Mouse (Mus musculus) small intestine, adult 2 months (tissue): Measurements from ENCODE around the gene Creb5. TPM values are rescaled to one million over a fixed set of nuclear protein-coding genes. Genes with fewer than 3 reads are reported as not detected.
A peak's percentile ranks its signal among the peaks of the same experiment; 100 is the strongest.

Experiments
- H3K27ac ChIP-seq: fragments of 200-500 bp; 2 replicates; pipeline ENCODE4 v1.5.1; 2012; ENCODE audit warnings: low read depth, low read length, control low read depth, inconsistent platforms; ENCODE audit not compliant: insufficient read depth
- H3K27me3 ChIP-seq: fragments of 200-500 bp; 2 replicates; pipeline ENCODE4 v1.6.1; 2012; ENCODE audit warnings: mild to moderate bottlenecking, moderate library complexity, low read length, inconsistent platforms; ENCODE audit not compliant: control insufficient read depth, insufficient read depth
- H3K36me3 ChIP-seq: fragments of 200-500 bp; 2 replicates; pipeline ENCODE4 v1.6.1; 2012; ENCODE audit warnings: mild to moderate bottlenecking, low read length, control low read depth, inconsistent platforms; ENCODE audit not compliant: control insufficient read depth, insufficient read depth
- H3K4me1 ChIP-seq: fragments of 200-500 bp; 2 replicates; pipeline ENCODE4 v1.6.1; 2012; ENCODE audit warnings: low read length, inconsistent platforms, mixed read lengths; ENCODE audit not compliant: control insufficient read depth, insufficient read depth, insufficient read length
- H3K4me3 ChIP-seq: fragments of 200-500 bp; 2 replicates; pipeline ENCODE4 v1.5.1; 2012; ENCODE audit warnings: low read depth, mild to moderate bottlenecking, control low read depth, inconsistent platforms, low read length, moderate library complexity
- CTCF ChIP-seq: fragments of 200-500 bp; IDR thresholded peaks from 2 replicates; pipeline ENCODE4 v1.5.1; 2012; ENCODE audit warnings: low read depth, mild to moderate bottlenecking, control low read depth, inconsistent platforms, low read length, moderate library complexity, mixed read lengths; ENCODE audit not compliant: insufficient replicate concordance, insufficient read length; ENCODE audit errors: extremely low read depth
- POLR2A ChIP-seq: fragments of 200-500 bp; IDR thresholded peaks from 2 replicates; pipeline ENCODE4 v1.6.1; 2012; ENCODE audit warnings: low read depth, mild to moderate bottlenecking, control low read depth, inconsistent platforms, low read length, moderate library complexity
- WGBS: fragments of 180-500 bp; shearing (Covaris S2); methylation state at CpG from one replicate; pipeline ENCODE4 v1.1.7; 2018; 5-methylcytosine and 5-hydroxymethylcytosine counted together
- polyA plus RNA-seq: library from polyadenylated mRNA; depleted of rRNA; stranded (reverse); fragments of >200 nt; gene quantifications from 2 replicates; pipeline ENCODE4 v1.2.3, GENCODE M21; 2012

The Creb5 gene
- polyA plus RNA-seq, 1 experiment, result 1.1 TPM

GRCm38 (mm10) chr6:53589746-53590145 lies 302.7 kb downstream of the Creb5 start:
- H3K36me3 ChIP-seq, result no peaks in the 10 kb centered on the region
- H3K27ac ChIP-seq, result peak overlapping the region; percentile 60
- H3K4me1 ChIP-seq, result no peaks in the 10 kb centered on the region
- WGBS, result 66% methylated on average over 6 of the region's 6 CpGs
- H3K4me3 ChIP-seq, result no peak overlapping the region
- no peaks in the 10 kb centered on the region for H3K27me3 ChIP-seq
- no peak for TF ChIP-seq CTCF
- no peak for TF ChIP-seq POLR2A

GRCm38 (mm10) chr6:53592230-53592629 lies 305.2 kb downstream of the Creb5 start:
- H3K27ac ChIP-seq, result no peak overlapping the region
- H3K36me3 ChIP-seq, result no peaks in the 10 kb centered on the region
- TF ChIP-seq POLR2A (no peak), CTCF (no peak)
- H3K27me3 ChIP-seq, result no peaks in the 10 kb centered on the region
- no peak overlapping the region for H3K4me3 ChIP-seq
- 69% methylated on average over 5 of the region's 5 CpGs for WGBS
- no peaks in the 10 kb centered on the region for H3K4me1 ChIP-seq

GRCm38 (mm10) chr6:53593603-53594002 lies 306.5 kb downstream of the Creb5 start:
- H3K36me3 ChIP-seq, result no peaks in the 10 kb centered on the region
- no peak overlapping the region for H3K27ac ChIP-seq
- no peak overlapping the region for H3K4me3 ChIP-seq
- WGBS, result 60% methylated on average over 4 of the region's 4 CpGs
- no peaks in the 10 kb centered on the region for H3K4me1 ChIP-seq
- H3K27me3 ChIP-seq, result no peaks in the 10 kb centered on the region
- TF ChIP-seq CTCF (no peak), POLR2A (no peak)

- H3K4me3 ChIP-seq, result no peak overlapping the region
- H3K27ac ChIP-seq, result no peak overlapping the region
- no peak for TF ChIP-seq CTCF
- TF ChIP-seq POLR2A, result no peak
- no peaks in the 10 kb centered on the region for H3K4me1 ChIP-seq
- H3K27me3 ChIP-seq, result no peaks in the 10 kb centered on the region
- no peaks in the 10 kb centered on the region for H3K36me3 ChIP-seq
- WGBS, result 84% methylated on average over 4 of the region's 4 CpGs
Measured at GRCm38 (mm10) chr6:53594316-53594715, 307.2 kb downstream of the Creb5 start.

- no peaks in the 10 kb centered on the region for H3K36me3 ChIP-seq
- H3K4me1 ChIP-seq, result no peaks in the 10 kb centered on the region
- WGBS, result 78% methylated on average over 2 of the region's 2 CpGs
Measured at GRCm38 (mm10) chr6:53596402-53596801, 309.3 kb downstream of the Creb5 start.

GRCm38 (mm10) chr6:53603041-53603440 lies 316.0 kb downstream of the Creb5 start:
- Histone ChIP-seq H3K27me3 (no peaks in the 10 kb centered on the region), H3K4me1 (no peaks in the 10 kb centered on the region), H3K4me3 (no peak overlapping the region), H3K27ac (no peak overlapping the region), H3K36me3 (no peaks in the 10 kb centered on the region)
- 78% methylated on average over 3 of the region's 3 CpGs for WGBS
- TF ChIP-seq CTCF (no peak), POLR2A (no peak)

More at GRCm38 (mm10) chr6:53596402-53596801, 309.3 kb downstream of the Creb5 start:
- Histone ChIP-seq H3K27ac (no peak overlapping the region), H3K4me3 (no peak overlapping the region), H3K27me3 (no peaks in the 10 kb centered on the region)
- TF ChIP-seq CTCF (no peak), POLR2A (no peak)

- Histone ChIP-seq H3K4me1 (no peaks in the 10 kb centered on the region), H3K4me3 (no peak overlapping the region), H3K36me3 (no peaks in the 10 kb centered on the region), H3K27me3 (no peaks in the 10 kb centered on the region), H3K27ac (no peak overlapping the region)
- TF ChIP-seq POLR2A, result no peak
- WGBS, result 73% methylated on average over 5 of the region's 5 CpGs
Measured at GRCm38 (mm10) chr6:53603695-53604094, 316.6 kb downstream of the Creb5 start.

- Histone ChIP-seq H3K27me3 (no peaks in the 10 kb centered on the region), H3K36me3 (no peaks in the 10 kb centered on the region), H3K4me3 (no peak overlapping the region), H3K27ac (no peak overlapping the region), H3K4me1 (no peaks in the 10 kb centered on the region)
- 81% methylated on average over 3 of the region's 3 CpGs for WGBS
- TF ChIP-seq POLR2A, result no peak
- no peak for TF ChIP-seq CTCF
Measured at GRCm38 (mm10) chr6:53604386-53604785, 317.3 kb downstream of the Creb5 start.
